ENCODE assay signal across 10 mouse cellular contexts in the genomic region with DNA sequence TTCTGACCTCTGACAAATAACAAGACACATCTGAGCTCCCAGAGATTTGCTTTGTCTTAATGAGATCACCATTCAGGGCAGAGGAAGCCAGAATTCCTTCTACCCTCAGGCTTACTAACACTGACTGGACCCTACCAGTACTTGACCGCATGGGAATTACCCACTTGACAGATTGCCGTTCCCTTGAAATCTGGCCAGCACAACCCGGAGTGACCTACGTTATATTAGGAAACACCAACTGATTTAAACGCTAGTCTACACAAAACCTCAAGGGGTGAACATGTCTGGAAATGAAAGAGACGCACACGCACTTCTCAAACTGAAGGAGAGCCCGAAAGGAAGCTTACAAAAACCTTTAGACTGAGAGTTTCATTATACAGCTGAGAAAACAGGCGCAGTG.
DNase-seq lines count a peak whose midpoint lies in the region; TF ChIP-seq lines count a peak whose summit lies in the region.
"Had no signal": no experiment of that assay in that cellular context is flagged by ENCODE, and none has a peak within 500 bp of the region (broad histone marks: within the 10 kb centered on the region; RNA-seq: fewer than 3 reads in every experiment).

No protein-coding gene starts in this region.

- peak; percentile 65 for DNase-seq in gastrocnemius, adult 2 months
- no peak for DNase-seq in gastrocnemius, postnatal 4 days (ENCODE audit: low spot score in 2 of 2)
- DNase-seq in adipocyte (ENCODE audit: low spot score), result peak; percentile 60
- DNase-seq in cerebellum, postnatal 10 days, result peak; percentile 61 to 69
- DNase-seq in heart, postnatal 4 days, result peak; percentile 25
- no peak for DNase-seq in natural killer cell, adult 2 months (ENCODE audit: low spot score in 2 of 2)
- DNase-seq in yolk sac, embryonic 10.5 days (ENCODE audit: low spot score), result no peak
- DNase-seq in layer of hippocampus, adult 2 months (ENCODE audit: low spot score in 2 of 2), result no peak
- DNase-seq: liver, postnatal 0 days; retina, postnatal 1 day had no signal

- H3K4me3 ChIP-seq in gastrocnemius, adult 2 months, result peak overlapping the region; percentile 46
- H3K4me3 ChIP-seq in layer of hippocampus, adult 2 months, result no peak overlapping the region

- peak overlapping the region; percentile 81 for H3K27ac ChIP-seq in gastrocnemius, adult 2 months
- no peak overlapping the region for H3K27ac ChIP-seq in layer of hippocampus, adult 2 months

- intact Hi-C loops in gastrocnemius, adult 2 months (cut with DNase I), result no loop called here

- no peak for TF ChIP-seq CTCF in gastrocnemius, adult 2 months (IDR thresholded peaks at IDR 0.05)
- TF ChIP-seq CTCF in layer of hippocampus, adult 2 months (conservative IDR thresholded peaks at IDR 0.05), result no peak

Comparison
In these comparisons a context has a peak if more than half of its experiments do, and no peak if none do; other contexts are left out.
1. DNase-seq: peak in gastrocnemius, adult 2 months (single experiment), adipocyte (single experiment), cerebellum, postnatal 10 days (2 of 2) and heart, postnatal 4 days (single experiment); none in gastrocnemius, postnatal 4 days (0 of 2), natural killer cell, adult 2 months (0 of 2), yolk sac, embryonic 10.5 days (single experiment) and layer of hippocampus, adult 2 months (0 of 2).